In genomic region chr19:5117494-5118383, GRCm38 (mm10) we compare ENCODE assay signal across 8 mouse cellular contexts. TPM values are rescaled to one million over a fixed set of nuclear protein-coding genes. Genes with fewer than 3 reads are reported as not detected.
DNase-seq lines count a peak whose midpoint lies in the region; ATAC-seq lines count a peak whose summit lies in the region.

No protein-coding gene starts in this region.

- peak; percentile 86 for DNase-seq in adipocyte (ENCODE audit: low spot score)
- peak; percentile 96 for DNase-seq in embryo, embryonic 10 days (ENCODE audit: low spot score)
- DNase-seq in gastrocnemius, postnatal 14 days = peak; percentile 87
- peak; percentile 90 to 92 for DNase-seq in left cerebral cortex, postnatal 25 days (ENCODE audit: low spot score in 2 of 2)
- peak; percentile 93 for DNase-seq in mesoderm, embryonic 11.5 days (ENCODE audit: low read depth, low spot score)
- peak; percentile 78 to 82 for DNase-seq in right cerebral cortex, postnatal 36 days (ENCODE audit: low spot score in 2 of 2)
- DNase-seq in urinary bladder, postnatal 4 days (ENCODE audit: low spot score in 2 of 2) = peak; percentile 89 to 90

- peak; percentile 86 for ATAC-seq in inflammation-experienced regulatory T-cells, adult 6 months

- intact Hi-C loops in gastrocnemius, postnatal 14 days (cut with DNase I; ENCODE audit: low total_unique reads) = loop anchor here (2.0 kb wide), 1 partner anchor 21 kb away; no protein-coding TSS in a partner anchor
- intact Hi-C loops in left cerebral cortex, postnatal 25 days (cut with DNase I) = loop anchor here (2.0 kb wide), 2 partner anchors 21 to 33 kb away; no protein-coding TSS in a partner anchor

RNA-seq across cellular contexts. Expression of gene Klc2, which starts 0.6 kb away (rescaled TPM):
- 10 to 100 TPM; 32.1 to 34.3 TPM for total RNA-seq in gastrocnemius, postnatal 14 days (2021)
- polyA plus RNA-seq in inflammation-experienced regulatory T-cells, adult 6 months (2017; shearing (Covaris generic)) = 1 to 10 TPM; 4.4 to 5.0 (median 4.7) TPM
- total RNA-seq in left cerebral cortex, postnatal 25 days (2021) = 100 to 1,000 TPM; 245 to 251 TPM

RNA-seq across cellular contexts. Expression of gene Rab1b, which starts 10.9 kb away (rescaled TPM):
- total RNA-seq in gastrocnemius, postnatal 14 days (2021) = 100 to 1,000 TPM; 113 to 119 TPM
- polyA plus RNA-seq in inflammation-experienced regulatory T-cells, adult 6 months (2017; shearing (Covaris generic)) = 100 to 1,000 TPM in 2 of 3 experiments, 10 to 100 TPM in 1; 83.1 to 152 (median 102) TPM
- 100 to 1,000 TPM; 157 to 159 TPM for total RNA-seq in left cerebral cortex, postnatal 25 days (2021)

RNA-seq across cellular contexts. Expression of gene Cnih2, which starts 19.4 kb away (rescaled TPM):
- under 1 TPM; 0.14 to 0.40 TPM for total RNA-seq in gastrocnemius, postnatal 14 days (2021)
- polyA plus RNA-seq in inflammation-experienced regulatory T-cells, adult 6 months (2017; shearing (Covaris generic)) = under 1 TPM in 2 of 3 experiments, not detected in 1; 0.50 to 0.59 TPM
- total RNA-seq in left cerebral cortex, postnatal 25 days (2021) = 100 to 1,000 TPM; 274 to 282 TPM

RNA-seq across cellular contexts. Expression of gene Yif1a, which starts 29.4 kb away (rescaled TPM):
- total RNA-seq in gastrocnemius, postnatal 14 days (2021) = 10 to 100 TPM; 43.8 to 47.3 TPM
- polyA plus RNA-seq in inflammation-experienced regulatory T-cells, adult 6 months (2017; shearing (Covaris generic)) = 10 to 100 TPM; 45.7 to 65.4 (median 46.2) TPM
- total RNA-seq in left cerebral cortex, postnatal 25 days (2021) = 10 to 100 TPM; 24.6 to 26.0 TPM

RNA-seq across cellular contexts. Expression of gene Tmem151a, which starts 32.4 kb away (rescaled TPM):
- total RNA-seq in gastrocnemius, postnatal 14 days (2021) = under 1 TPM; 0.16 to 0.69 TPM
- not detected for polyA plus RNA-seq in inflammation-experienced regulatory T-cells, adult 6 months (2017; shearing (Covaris generic))
- total RNA-seq in left cerebral cortex, postnatal 25 days (2021) = 100 to 1,000 TPM; 163 to 164 TPM

Comparison
In these comparisons a context has a peak if more than half of its experiments do, and no peak if none do; other contexts are left out.
1. Peak in every context shown above with its lines: DNase-seq and ATAC-seq.
2. RNA of gene Klc2, which starts 0.6 kb away (total RNA-seq): 245 to 251 TPM in left cerebral cortex, postnatal 25 days; 32.1 to 34.3 TPM in gastrocnemius, postnatal 14 days; every median in the first group is over 4 times any median in the second.
3. RNA of gene Cnih2, which starts 19.4 kb away (total RNA-seq): 274 to 282 TPM in left cerebral cortex, postnatal 25 days; 0.14 to 0.40 TPM in gastrocnemius, postnatal 14 days; every median in the first group is over 100 times any median in the second.